Mouse (Mus musculus) naive thymus-derived CD4-positive, alpha-beta T cell, adult 2 months (primary cell): Measurements from ENCODE around the gene Serinc2.

Experiments used
- DNase-seq: peaks from one replicate; pipeline ENCODE4 v3.0.0-alpha.2; 2011; ENCODE audit warnings: low read depth

Gene Serinc2

DNA sequence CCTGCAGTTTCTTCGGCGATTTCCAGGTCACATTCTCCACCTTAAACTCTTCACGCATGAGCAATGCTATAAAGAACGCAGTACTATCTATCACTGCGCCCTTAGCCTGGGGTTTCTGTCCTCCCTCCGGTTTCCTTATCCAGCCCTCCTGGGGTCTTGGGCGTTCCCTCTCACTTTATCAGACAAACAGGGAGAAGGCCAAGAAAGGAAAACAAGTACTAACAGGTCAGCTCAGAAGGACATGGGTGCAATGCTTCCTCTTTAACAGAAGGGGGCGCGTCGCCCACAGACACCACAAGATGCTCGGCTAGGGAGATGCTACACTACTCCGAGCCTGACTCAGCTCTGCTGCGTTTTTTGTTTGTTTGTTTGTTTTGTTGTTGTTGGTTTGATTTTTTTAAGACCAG is 18.1 kb upstream of the Serinc2 start:
- peak; percentile 66 for DNase-seq

DNA sequence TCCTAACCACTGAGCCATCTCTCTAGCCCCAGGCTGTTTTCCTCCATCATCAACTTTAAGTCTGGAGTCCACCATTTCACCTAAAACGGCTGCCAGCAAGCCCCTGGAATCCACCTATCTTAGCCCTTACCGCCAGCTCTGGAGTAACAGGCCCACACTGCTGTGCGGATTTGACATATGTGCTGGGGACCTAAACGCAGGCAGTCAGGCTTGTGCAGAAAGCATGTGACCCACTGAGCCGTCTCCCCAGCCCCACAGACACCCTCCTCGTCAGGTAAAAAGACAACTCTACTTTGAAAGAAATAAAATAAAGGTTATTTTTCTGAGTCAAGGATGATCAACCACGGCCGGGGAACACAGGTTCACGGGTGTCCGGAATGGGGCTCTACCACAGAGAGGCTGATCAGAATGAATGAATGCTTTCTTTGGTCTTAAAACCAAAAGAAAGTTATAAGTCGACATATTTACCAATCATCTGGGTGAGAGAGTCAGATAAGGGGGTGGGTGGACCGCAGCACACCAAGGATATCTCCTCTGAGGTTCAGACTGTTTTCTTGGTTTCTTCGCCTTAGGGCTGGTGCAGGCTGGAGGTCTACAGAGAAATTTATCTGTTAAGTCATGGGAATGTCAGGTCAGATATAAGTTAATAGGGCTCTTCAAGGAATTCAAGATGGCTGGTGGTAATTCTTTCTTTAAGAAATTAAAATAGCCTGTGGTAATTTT is 17.4 kb upstream of the Serinc2 start:
- DNase-seq = no peak

DNA sequence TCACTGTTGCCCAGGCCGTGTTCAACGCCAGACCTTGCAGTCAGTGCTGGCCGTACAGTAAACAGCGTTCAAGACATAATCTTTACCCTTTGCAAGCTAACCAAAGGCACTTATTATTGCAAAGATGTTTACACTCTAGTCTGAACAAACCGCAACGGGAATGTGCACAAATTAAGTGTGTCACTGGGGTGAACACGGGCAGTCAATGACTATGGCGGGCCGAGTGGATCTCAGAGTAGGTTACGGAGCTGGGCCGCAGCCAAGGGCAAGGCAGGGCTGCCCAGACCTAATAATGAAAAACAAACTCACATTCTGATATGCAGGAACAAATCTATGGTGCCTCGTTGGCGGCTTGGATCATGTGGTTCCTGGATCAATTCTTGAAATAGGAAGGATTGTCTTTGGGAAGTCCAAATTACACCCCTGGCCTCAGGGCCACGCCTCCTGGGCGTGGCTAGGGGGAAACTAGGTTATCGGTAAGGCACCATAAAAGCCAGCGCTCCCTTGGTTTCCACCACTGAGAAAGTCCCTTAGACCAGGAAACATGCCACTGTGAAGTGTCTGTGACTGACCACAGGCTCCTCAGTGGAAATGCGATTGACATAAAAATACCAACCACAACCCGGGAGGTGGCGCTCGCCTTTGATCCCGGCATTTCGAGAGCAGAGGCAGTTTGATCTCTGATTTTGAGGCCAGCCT is 16.2 kb upstream of the Serinc2 start:
- DNase-seq = no peak

DNA sequence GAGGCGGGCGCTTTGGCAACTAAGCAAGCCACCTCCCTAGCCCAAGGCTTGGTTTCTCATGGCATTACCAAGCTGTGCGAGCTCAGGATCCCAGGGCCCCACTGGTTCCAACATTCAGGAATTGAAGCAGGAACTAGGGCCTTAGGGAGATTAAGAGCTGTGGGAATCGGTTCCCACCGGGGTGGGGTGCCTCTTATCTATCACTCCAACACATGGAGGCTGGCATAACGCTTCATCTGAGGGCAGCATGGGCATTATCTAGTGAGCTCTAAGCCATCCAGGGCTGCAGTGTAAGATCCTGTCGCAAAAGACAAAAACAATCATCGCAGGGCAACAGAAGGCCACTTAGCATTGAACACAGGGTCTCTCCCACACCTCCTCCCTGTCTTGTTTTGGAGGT is 15.5 kb upstream of the Serinc2 start:
- DNase-seq = no peak

GRCm38 (mm10) chr4:130292271-130292670 is 13.3 kb upstream of the Serinc2 start:
- DNase-seq = peak; percentile 83

DNA sequence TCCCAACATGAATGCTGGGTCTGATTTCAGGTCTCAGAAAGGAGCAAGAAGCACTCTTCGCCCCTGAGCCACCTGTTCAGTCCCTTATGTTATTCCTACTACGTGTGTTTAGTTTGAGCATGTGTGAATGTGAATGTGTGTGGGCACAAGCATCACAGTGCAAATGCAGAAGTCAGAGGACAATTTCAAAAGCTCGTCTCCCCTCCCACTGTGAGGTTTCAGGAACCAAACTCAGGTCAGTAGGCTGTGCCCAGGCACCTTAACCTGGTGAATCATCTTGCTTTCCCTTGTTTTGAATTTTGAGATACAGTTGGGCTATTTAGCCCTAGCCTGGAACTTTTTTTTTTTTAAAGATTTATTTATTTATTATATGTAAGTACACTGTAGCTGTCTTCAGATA is 10.8 kb upstream of the Serinc2 start:
- no peak for DNase-seq

GRCm38 (mm10) chr4:130286531-130286930 is 7.5 kb upstream of the Serinc2 start:
- DNase-seq = no peak

DNA sequence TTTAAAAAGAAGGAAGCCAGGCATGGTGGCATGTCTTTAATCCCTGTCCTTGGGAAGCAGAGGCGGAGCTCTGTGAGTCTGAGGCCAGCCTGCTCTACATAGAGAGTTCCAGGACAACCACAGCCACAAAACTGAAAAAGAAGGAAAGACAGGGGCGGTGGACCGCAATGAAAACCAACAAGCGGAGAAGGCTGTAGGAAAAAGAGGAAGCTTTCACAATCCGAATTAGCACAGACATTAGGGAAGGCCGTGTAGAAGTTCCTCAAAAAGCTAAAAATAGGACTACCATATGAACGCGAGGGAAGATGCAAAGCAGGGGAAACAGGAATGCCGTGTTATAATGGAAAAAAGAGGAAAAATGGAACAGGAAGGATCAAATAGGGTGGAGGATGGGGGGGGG is 4.8 kb upstream of the Serinc2 start:
- DNase-seq = no peak

- no peak for DNase-seq
Observed at GRCm38 (mm10) chr4:130282856-130283255, 3.9 kb upstream of the Serinc2 start.

DNA sequence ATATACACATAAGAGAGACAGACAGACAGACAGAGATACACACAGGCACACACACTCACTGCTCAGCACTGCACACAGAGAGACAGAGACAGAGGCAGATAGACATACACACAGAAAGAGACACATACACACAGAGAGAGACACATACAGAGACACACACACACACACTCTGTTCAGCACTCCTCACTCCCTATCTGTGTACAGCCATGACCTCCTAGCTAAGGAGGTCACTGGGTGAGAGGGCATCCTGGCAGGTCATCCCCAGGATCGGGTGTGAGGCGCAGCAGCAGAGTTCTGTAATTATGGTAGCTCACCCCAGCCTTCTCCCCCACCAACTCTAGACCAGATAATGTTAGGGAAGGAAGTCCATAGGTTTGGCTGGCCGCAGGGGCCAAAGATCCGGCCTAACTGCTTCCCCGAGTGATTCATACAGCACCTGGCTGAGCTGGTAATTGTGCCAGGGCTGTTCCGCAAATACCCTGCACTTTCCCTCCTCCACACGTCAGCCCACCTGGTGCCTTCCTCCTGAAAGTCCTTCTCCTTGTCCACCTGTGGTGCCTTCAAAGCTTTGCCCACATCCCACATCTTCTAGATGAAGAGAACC is 2.3 kb downstream of the Serinc2 start:
- no peak for DNase-seq

GRCm38 (mm10) chr4:130275823-130276105 is 3.2 kb downstream of the Serinc2 start:
- no peak for DNase-seq

GRCm38 (mm10) chr4:130275016-130275822 is 3.8 kb downstream of the Serinc2 start:
- no peak for DNase-seq

DNA sequence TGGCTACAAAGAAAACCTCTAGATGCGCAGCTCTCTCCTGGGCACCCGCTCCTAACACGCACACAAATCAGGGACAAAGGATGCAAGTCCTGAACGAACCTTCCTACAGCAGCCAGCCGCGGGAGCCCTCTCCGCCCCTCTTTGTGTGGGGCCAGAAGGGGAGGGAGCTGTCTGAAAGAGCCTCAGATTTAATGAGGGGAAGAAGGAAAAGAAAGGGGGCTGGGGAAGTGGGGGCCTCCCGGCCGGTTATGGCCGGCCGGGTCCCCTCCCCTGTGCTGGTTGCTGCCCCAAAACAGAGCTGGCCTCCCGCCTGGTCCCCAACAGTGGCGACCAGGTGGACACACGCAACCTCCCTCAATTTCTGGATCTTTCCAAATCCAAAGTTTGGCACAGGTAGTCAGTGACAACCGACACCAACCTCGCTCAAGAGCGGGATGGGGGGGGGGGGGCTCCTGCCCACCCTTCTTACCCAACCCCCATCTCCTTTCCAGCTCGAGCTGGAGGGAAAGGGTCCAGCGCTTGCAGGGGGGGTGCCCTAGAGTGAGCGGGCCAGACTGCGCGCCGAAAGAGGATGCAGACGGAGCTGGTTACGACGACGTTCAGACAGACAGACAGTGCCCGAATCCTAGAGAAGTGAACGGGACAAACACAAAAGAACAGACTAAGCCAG is 4.5 kb downstream of the Serinc2 start:
- no peak for DNase-seq

GRCm38 (mm10) chr4:130273698-130274345 is 5.2 kb downstream of the Serinc2 start:
- DNase-seq = no peak

DNA sequence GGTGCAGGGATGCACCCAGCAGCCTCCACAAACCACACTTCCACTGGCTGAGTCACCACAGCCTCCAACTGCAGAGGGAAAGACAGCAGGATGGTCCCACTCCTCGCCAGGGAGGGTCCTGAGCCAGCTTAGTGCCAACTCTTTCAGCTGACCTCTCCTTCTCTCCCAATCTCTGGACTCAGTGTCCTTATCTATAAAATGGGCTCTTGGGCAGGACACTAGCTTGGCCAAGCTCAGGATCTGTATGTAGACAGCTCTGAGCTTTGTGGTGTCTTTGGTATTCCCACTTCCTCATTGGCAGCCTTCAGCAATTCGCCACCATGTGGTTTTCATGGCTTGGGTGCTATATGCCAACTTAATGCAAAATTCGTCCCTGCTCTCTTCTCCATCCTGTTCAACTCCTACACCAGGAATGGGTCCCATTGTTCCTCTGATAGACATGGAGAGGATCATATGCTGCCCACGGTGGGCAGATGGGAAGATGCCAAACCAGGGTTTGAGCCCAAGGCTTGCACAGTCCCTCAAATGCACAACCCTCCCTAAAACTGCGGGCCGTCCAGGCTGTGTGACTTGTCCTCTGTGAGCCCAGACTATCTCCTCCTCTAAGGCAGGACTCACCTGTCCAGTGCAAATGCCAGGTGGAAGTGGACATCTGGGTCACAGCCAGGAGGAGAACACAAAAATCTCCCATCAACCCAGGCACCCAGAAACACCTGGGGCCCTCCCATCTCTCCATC is 8.2 kb downstream of the Serinc2 start:
- no peak for DNase-seq

DNA sequence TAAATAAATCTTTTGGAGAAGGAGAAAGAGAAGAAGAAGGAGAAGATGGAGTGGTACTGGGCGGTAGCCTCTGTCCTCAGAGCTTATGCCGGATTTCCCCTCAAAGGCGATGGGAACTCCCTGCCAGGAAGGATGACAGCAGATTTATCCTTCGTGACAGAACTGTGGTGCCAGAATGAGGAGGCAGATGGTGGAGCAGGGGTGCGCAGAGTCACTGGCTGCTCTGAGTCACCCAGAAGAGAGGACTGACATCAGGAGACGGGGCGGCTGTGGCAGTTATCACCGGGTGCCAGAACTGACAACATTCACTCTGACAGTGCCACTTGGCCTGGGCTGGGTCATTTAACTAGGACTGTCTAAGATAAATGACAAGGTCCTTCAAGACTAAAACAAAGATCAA is 8.9 kb downstream of the Serinc2 start:
- DNase-seq = no peak

GRCm38 (mm10) chr4:130268736-130269135 is 10.3 kb downstream of the Serinc2 start:
- no peak for DNase-seq

GRCm38 (mm10) chr4:130267069-130267468 is 11.9 kb downstream of the Serinc2 start:
- no peak for DNase-seq

- DNase-seq = no peak
Observed at GRCm38 (mm10) chr4:130266601-130267000, 12.4 kb downstream of the Serinc2 start.

- peak; percentile 54 for DNase-seq
Observed at GRCm38 (mm10) chr4:130264698-130265349, 14.2 kb downstream of the Serinc2 start.
